Mouse (Mus musculus) CH12.LX (cell line): ENCODE results near the gene Pink1. TPM values are rescaled to one million over a fixed set of nuclear protein-coding genes. Genes with fewer than 3 reads are reported as not detected.

Experiments
- DNase-seq: peaks from one replicate; pipeline ENCODE4 v3.0.0-alpha.2; 2013; ENCODE audit errors: extremely low read depth
- H3K27ac ChIP-seq: 2 replicates; pipeline ENCODE4 v1.5.1; 2012; ENCODE audit warnings: low read depth, mild to moderate bottlenecking, control low read depth, moderate library complexity; ENCODE audit not compliant: insufficient read depth
- H3K27me3 ChIP-seq: replicated peaks from 2 replicates; pipeline ENCODE3; 2012; ENCODE audit warnings: inconsistent platforms
- H3K36me3 ChIP-seq, 2 experiments: replicated peaks in 1 of 2; 2 replicates each; pipeline versions ENCODE3 to v1.6.1; 2012; ENCODE audit warnings: inconsistent platforms in 1 of 2, low read length in 1 of 2, mild to moderate bottlenecking in 1 of 2, mixed read lengths in 1 of 2, moderate library complexity in 1 of 2; ENCODE audit not compliant: control insufficient read depth in 1 of 2, insufficient read depth in 1 of 2
- H3K4me1 ChIP-seq, 2 experiments: 2 replicates each; pipeline ENCODE4 v1.6.1; 2012; ENCODE audit warnings: inconsistent platforms in 1 of 2, moderate library complexity in 1 of 2; ENCODE audit not compliant: insufficient read depth in 2 of 2, control insufficient read depth in 1 of 2
- H3K4me2 ChIP-seq: 2 replicates; pipeline ENCODE4 v1.6.1; 2012; ENCODE audit warnings: low read depth, mild to moderate bottlenecking, control low read depth; ENCODE audit not compliant: poor library complexity, insufficient read depth, severe bottlenecking
- H3K4me3 ChIP-seq, 3 experiments: fragments of 150-350 bp in 1 of 3; sonication (generic) in 1 of 3; replicated peaks in 1 of 3; 2 replicates each; pipeline versions ENCODE3 to v1.5.1; 2011 to 2012; ENCODE audit warnings: low read depth in 2 of 3, low read length in 2 of 3, mild to moderate bottlenecking in 2 of 3, moderate library complexity in 2 of 3, control low read depth in 1 of 3, improper control_type of control experiment in 1 of 3, inconsistent platforms in 1 of 3, mixed read lengths in 1 of 3; ENCODE audit not compliant: poor library complexity in 1 of 3
- H3K79me2 ChIP-seq: replicated peaks from 2 replicates; pipeline ENCODE4 v1.6.1; 2012; ENCODE audit warnings: mild to moderate bottlenecking, moderate library complexity; ENCODE audit not compliant: control insufficient read depth, poor library complexity, insufficient read depth, severe bottlenecking; ENCODE audit errors: extremely low read depth
- H3K9ac ChIP-seq: 2 replicates; pipeline ENCODE4 v1.6.1; 2012; ENCODE audit warnings: low read depth, mild to moderate bottlenecking, control low read depth, moderate library complexity; ENCODE audit not compliant: insufficient read depth
- H3K9me3 ChIP-seq: replicated peaks from 2 replicates; pipeline ENCODE3; 2012; ENCODE audit warnings: low read length, inconsistent platforms, mixed read lengths
- CTCF ChIP-seq, 2 experiments: IDR thresholded peaks in 1 of 2; conservative IDR thresholded peaks in 1 of 2; 2 replicates each; pipeline ENCODE4 v1.5.1; 2011 to 2012; ENCODE audit warnings: low read depth in 2 of 2, low read length in 2 of 2, improper control_type of control experiment in 1 of 2, inconsistent platforms in 1 of 2, mild to moderate bottlenecking in 1 of 2, moderate library complexity in 1 of 2
- ELF1 ChIP-seq: IDR thresholded peaks from 2 replicates; pipeline ENCODE4 v1.6.1; 2014; ENCODE audit warnings: low read depth, mild to moderate bottlenecking, inconsistent platforms, low read length, improper control_type of control experiment
- EP300 ChIP-seq: IDR thresholded peaks from 2 replicates; pipeline ENCODE4 v1.6.1; 2011; ENCODE audit warnings: low read length, improper control_type of control experiment
- GABPA ChIP-seq: IDR thresholded peaks from 2 replicates; pipeline ENCODE4 v1.6.1; 2012; ENCODE audit warnings: low read depth, low read length, improper control_type of control experiment, inconsistent platforms; ENCODE audit not compliant: insufficient replicate concordance
- IRF4 ChIP-seq: IDR thresholded peaks from 2 replicates; pipeline ENCODE4 v1.6.1; 2014; ENCODE audit warnings: low read depth, mild to moderate bottlenecking, inconsistent platforms, low read length, improper control_type of control experiment
- JUN ChIP-seq: IDR thresholded peaks from 2 replicates; pipeline ENCODE4 v1.6.1; 2011; ENCODE audit warnings: low read depth, mild to moderate bottlenecking, low read length, improper control_type of control experiment, moderate library complexity; ENCODE audit not compliant: insufficient read depth
- JUND ChIP-seq: conservative IDR thresholded peaks from 2 replicates; pipeline ENCODE4 v1.6.1; 2011; ENCODE audit warnings: low read depth, low read length, improper control_type of control experiment
- MEF2A ChIP-seq: IDR thresholded peaks from 2 replicates; pipeline ENCODE4 v1.6.1; 2014; ENCODE audit warnings: low read depth, mild to moderate bottlenecking, inconsistent platforms, low read length, improper control_type of control experiment, borderline replicate concordance
- NRF1 ChIP-seq: IDR thresholded peaks from 2 replicates; pipeline ENCODE4 v1.6.1; 2014; ENCODE audit warnings: low read depth, mild to moderate bottlenecking, inconsistent platforms, low read length, improper control_type of control experiment, moderate library complexity
- POLR2AphosphoS2 ChIP-seq: IDR thresholded peaks from 2 replicates; pipeline ENCODE4 v1.6.1; 2011; ENCODE audit warnings: low read depth, low read length, improper control_type of control experiment
- RAD21 ChIP-seq: IDR thresholded peaks from 2 replicates; pipeline ENCODE4 v1.6.1; 2011; ENCODE audit warnings: low read depth, mild to moderate bottlenecking, low read length, improper control_type of control experiment, moderate library complexity
- SIN3A ChIP-seq: IDR thresholded peaks from 2 replicates; pipeline ENCODE4 v1.6.1; 2012; ENCODE audit warnings: low read length, improper control_type of control experiment, inconsistent platforms
- TCF12 ChIP-seq: IDR thresholded peaks from 2 replicates; pipeline ENCODE4 v1.6.1; 2014; ENCODE audit warnings: low read depth, mild to moderate bottlenecking, inconsistent platforms, low read length, improper control_type of control experiment
- USF2 ChIP-seq: conservative IDR thresholded peaks from 2 replicates; pipeline ENCODE4 v1.6.1; 2011; ENCODE audit warnings: low read depth, low read length, improper control_type of control experiment
- ZC3H11A ChIP-seq: IDR thresholded peaks from 2 replicates; pipeline ENCODE4 v1.6.1; 2012; ENCODE audit warnings: low read depth, mild to moderate bottlenecking, inconsistent platforms, low read length, improper control_type of control experiment
- ZKSCAN1 ChIP-seq: IDR thresholded peaks from 2 replicates; pipeline ENCODE4 v1.6.1; 2012; ENCODE audit warnings: low read depth, inconsistent platforms, low read length, improper control_type of control experiment, borderline replicate concordance
- dilution Hi-C: fragments of 300-500 bp; cut with MboI; formaldehyde crosslinking; loops from 2 replicates; pipeline ENCODE4 v1.14.3; 2020; ENCODE audit warnings: low sequenced_read_pairs; ENCODE audit not compliant: extremely low pct_unique_long_range_greater_than_20kb, extremely low pct_ligation_motif_present
- in situ Hi-C: fragments of 300-500 bp; cut with MboI; formaldehyde crosslinking; loops from 3 replicates; pipeline ENCODE4 v1.14.3; 2019; ENCODE audit warnings: low sequenced_read_pairs, low pct_ligation_motif_present, low pct_unique_long_range_greater_than_20kb, mixed read lengths
- polyA plus RNA-seq: library from polyadenylated mRNA; unstranded; fragments of >175 nt; gene quantifications from 2 replicates; pipeline ENCODE4 v1.2.1, GENCODE M21; 2012; ENCODE audit warnings: low read depth; ENCODE audit not compliant: insufficient read length
- total RNA-seq, 2 experiments: library from RNA; depleted of rRNA; stranded (reverse); fragments of 300-350 nt in 1 of 2; fragments of >200 nt in 1 of 2; gene quantifications; 2 replicates each; pipeline ENCODE4 v1.2.3; 2012 to 2014

The Pink1 gene
- total and polyA plus RNA-seq, 3 experiments: 7.1 to 10.8 (median 7.2) TPM

- in situ Hi-C loops (no loop called here), dilution Hi-C loops (no loop called here)
- H3K4me2 ChIP-seq: no peak overlapping the region
- no peak overlapping the region for H3K27ac ChIP-seq
- no peaks in the 10 kb centered on the region for H3K79me2 ChIP-seq
- peaks cover 85% of the 10 kb centered on the region for H3K27me3 ChIP-seq
- H3K4me1 ChIP-seq: no peaks in the 10 kb centered on the region
- H3K4me3 ChIP-seq: no peak overlapping the region
- no peak overlapping the region for H3K9ac ChIP-seq
- TF ChIP-seq JUN (no peak), USF2 (no peak), SIN3A (no peak)
- peaks cover 10% of the 10 kb centered on the region for H3K9me3 ChIP-seq
- H3K36me3 ChIP-seq: no peaks in the 10 kb centered on the region
- no peak for DNase-seq
Observed at GRCm38 (mm10) chr4:138355496-138355895, 29.4 kb upstream of the Pink1 start.

DNA sequence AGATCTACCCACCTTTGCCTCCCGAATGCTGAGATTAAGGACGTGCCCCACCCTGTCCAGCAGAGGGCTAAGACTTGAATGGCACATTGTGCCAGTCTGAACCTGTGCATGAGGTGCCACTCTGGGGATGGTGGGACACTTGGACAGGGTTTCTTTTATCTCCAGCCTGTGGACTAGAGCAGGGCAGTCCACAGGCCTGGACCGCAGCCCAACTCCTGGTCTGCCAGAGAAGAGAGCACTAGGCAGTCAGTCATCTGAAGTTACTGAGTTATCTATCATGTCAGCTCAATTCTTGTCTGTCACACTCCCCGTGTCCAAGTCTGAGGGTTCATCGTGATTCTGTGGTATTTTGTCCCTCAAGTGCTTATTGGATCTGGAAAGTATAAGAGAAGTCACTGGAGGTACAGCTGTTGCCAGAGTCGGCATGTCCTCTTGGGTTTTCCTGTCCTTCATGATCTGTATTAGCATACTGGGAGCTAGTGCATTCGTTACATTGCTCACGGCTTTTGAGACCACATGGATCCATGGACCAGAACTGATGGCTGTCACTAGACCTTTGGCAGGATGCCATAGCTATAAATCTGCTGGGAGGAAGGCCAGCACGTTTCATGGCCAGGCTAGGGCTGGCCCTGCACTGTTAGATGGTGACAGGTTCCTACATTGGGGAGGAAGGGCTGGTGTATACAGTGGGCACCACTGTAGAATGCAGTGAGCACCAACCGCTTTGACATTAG, 27.5 kb upstream of the Pink1 start:
- Histone ChIP-seq H3K9ac (no peak overlapping the region), H3K4me2 (no peak overlapping the region), H3K27me3 (peaks cover 88% of the 10 kb centered on the region), H3K4me1 (no peaks in the 10 kb centered on the region), H3K9me3 (peaks cover 11% of the 10 kb centered on the region), H3K27ac (no peak overlapping the region), H3K36me3 (no peaks in the 10 kb centered on the region), H3K79me2 (no peaks in the 10 kb centered on the region), H3K4me3 (no peak overlapping the region)
- TF ChIP-seq IRF4: no peak
- TF ChIP-seq CTCF (conservative IDR thresholded peaks at IDR 0.05 in 1 of 2, IDR thresholded peaks at IDR 0.05 in 1 of 2; ENCODE audit: low read depth in 2 of 2, low read length in 2 of 2): peak in 1 of 2 experiments; percentile 5; a peak in 1 of 4 replicates
- in situ Hi-C loops: no loop called here
- dilution Hi-C loops: no loop called here
- no peak for DNase-seq

DNA sequence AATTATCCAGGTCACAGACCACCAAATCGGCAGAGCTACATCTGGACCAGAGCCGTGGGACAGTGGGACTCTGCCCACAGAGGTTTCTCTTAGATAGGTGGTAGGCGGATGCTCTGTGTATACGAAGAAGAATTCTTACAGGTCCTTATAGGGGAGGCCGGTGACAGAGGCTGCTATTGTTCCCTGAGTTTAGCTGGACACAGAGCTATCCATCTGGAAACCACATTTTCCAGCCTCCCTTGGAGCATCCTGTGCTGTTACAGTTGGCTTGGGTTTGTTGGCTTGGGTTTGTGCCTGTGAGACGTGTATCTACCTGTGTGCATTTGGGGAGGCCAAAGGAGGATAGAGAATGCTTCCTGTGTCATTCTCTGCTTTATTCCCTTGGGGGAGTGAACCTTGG, 26.6 kb upstream of the Pink1 start:
- H3K36me3 ChIP-seq: no peaks in the 10 kb centered on the region
- dilution Hi-C loops (no loop called here), in situ Hi-C loops (no loop called here)

More for the DNA sequence above, 26.6 kb upstream of the Pink1 start:
- Histone ChIP-seq H3K4me1 (no peaks in the 10 kb centered on the region), H3K9me3 (peaks cover 11% of the 10 kb centered on the region), H3K4me3 (no peak overlapping the region), H3K27ac (no peak overlapping the region), H3K4me2 (no peak overlapping the region), H3K27me3 (peaks cover 91% of the 10 kb centered on the region), H3K9ac (no peak overlapping the region), H3K79me2 (no peaks in the 10 kb centered on the region)
- no peak for TF ChIP-seq ELF1
- TF ChIP-seq POLR2AphosphoS2: no peak
- TF ChIP-seq CTCF (conservative IDR thresholded peaks at IDR 0.05 in 1 of 2, IDR thresholded peaks at IDR 0.05 in 1 of 2; ENCODE audit: low read depth in 2 of 2, low read length in 2 of 2): no peak
- no peak for TF ChIP-seq NRF1
- no peak for TF ChIP-seq JUND
- TF ChIP-seq GABPA: no peak
- TF ChIP-seq TCF12: no peak
- TF ChIP-seq MEF2A: no peak
- TF ChIP-seq ZC3H11A: no peak
- no peak for TF ChIP-seq EP300
- no peak for TF ChIP-seq USF2
- TF ChIP-seq RAD21: no peak
- no peak for TF ChIP-seq ZKSCAN1
- no peak for DNase-seq
